Mouse (Mus musculus): ENCODE data around the gene Gm21985. TPM values are rescaled to one million over a fixed set of nuclear protein-coding genes. Genes with fewer than 3 reads are reported as not detected.
A peak's percentile ranks its signal among the peaks of the same experiment; 100 is the strongest.

Gene Gm21985
- polyA plus RNA-seq, 2 experiments: 0.03 TPM; not detected in 1

DNA sequence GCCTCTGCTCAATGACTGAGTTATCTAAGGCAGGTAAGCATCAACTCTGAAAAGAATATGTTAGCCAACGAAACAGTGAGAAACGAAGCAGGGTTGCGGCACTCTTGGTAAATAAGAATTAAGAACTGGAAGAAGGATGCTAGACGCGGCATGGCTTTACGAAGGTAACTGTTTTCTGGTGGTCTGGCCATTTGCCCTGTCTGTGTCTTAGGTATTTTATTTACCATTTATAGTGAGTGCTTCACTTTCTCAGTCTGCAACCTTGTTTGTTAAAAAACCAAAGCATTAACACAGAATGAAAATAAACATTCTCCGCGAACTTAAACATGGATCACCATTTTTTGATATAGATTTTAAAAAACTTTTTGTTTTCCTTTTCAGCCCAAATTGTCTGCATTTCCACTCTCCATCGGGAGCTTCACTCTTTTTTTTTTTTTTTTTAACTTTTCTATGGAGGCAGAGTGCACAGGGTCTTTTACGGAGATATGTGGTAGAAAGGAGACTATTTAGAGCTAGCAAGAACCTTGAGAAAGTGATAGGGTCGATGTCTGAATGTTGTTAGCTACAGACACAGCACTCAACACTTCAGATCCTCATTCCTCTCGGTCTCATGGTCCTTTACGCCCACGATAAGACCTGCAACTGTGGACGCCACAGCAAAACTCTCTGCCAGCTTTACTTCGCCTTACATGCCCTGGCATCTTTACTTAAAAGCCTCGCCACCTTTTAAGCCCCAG, 188.2 kb downstream of the Gm21985 start:
- H3K9ac ChIP-seq (ENCODE audit: low read depth, low read length, severe bottlenecking): peak overlapping the region; percentile 88
- 30% methylated on average over 17 of the region's 17 CpGs for WGBS
- H3K4me2 ChIP-seq (replicated peaks; ENCODE audit: low read depth, low read length, severe bottlenecking): peak overlapping the region; percentile 78
- H3K9me3 ChIP-seq (ENCODE audit: control insufficient read depth, low read length): no peaks in the 10 kb centered on the region
- H3K4me1 ChIP-seq (ENCODE audit: control insufficient read depth, insufficient read depth, low read length): peaks cover 4% of the 10 kb centered on the region; the same call in 1 of the 2 replicates
- TF ChIP-seq POLR2A (IDR thresholded peaks at IDR 0.05; ENCODE audit: borderline replicate concordance, extremely low read depth, insufficient read depth, insufficient read length): no peak
- H3K27me3 ChIP-seq (ENCODE audit: control insufficient read depth, insufficient read depth, low read length): no peaks in the 10 kb centered on the region
- ATAC-seq (ENCODE audit: low FRiP score, low read depth) (peak; percentile 36; the same call in 1 of the 2 replicates), DNase-seq (ENCODE audit: low spot score) (no peak)
- peak overlapping the region; percentile 89 for H3K4me3 ChIP-seq (replicated peaks; ENCODE audit: low read length)
- no peaks in the 10 kb centered on the region for H3K36me3 ChIP-seq (ENCODE audit: control insufficient read depth, insufficient read depth, low read length)
- H3K27ac ChIP-seq (replicated peaks; ENCODE audit: low read depth, low read length): peak overlapping the region; percentile 67

DNA sequence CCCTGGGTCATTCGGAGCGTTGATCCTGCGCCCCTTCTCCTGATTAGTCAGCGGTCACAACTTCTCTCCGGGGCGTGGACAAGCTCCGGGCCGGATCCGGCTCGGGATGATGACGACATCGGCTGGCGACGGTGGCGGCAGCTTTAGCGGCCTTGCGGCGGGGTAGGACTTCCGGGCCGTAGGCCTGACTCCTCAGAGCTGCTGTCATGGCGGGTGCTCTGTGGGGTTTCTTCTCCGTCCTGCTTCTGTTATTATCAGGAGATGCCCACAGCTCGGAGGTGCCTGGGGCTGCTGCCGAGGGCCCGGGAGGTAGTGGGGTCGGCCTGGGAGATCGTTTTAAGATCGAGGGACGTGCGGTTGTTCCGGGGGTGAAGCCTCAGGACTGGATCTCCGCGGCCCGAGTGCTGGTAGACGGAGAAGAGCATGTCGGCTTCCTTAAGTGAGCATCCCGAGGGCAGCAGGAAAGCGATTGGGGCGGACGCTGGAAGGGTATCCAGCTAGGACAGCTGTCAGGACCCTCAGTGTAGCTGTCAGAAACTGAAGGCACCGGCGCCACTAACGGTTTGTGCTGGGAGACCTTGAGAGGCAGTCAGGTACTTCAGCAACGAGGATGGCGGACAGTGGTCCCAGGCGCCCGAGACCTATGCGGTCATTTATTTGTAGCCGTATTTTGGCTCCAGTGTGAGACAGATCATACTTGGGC, 188.9 kb downstream of the Gm21985 start, which contains the start of gene Emc7:
Gene Emc7, plus strand, starts transcription at position 136 of the 703 bp plus-strand sequence.
- Histone ChIP-seq H3K9me3 (ENCODE audit: control insufficient read depth, low read length) (no peaks in the 10 kb centered on the region), H3K4me3 (replicated peaks; ENCODE audit: low read length) (peak within 1 kb of the TSS; percentile 89), H3K9ac (ENCODE audit: low read depth, low read length, severe bottlenecking) (peak within 1 kb of the TSS; percentile 88), H3K4me2 (replicated peaks; ENCODE audit: low read depth, low read length, severe bottlenecking) (peak within 1 kb of the TSS; percentile 78), H3K4me1 (ENCODE audit: control insufficient read depth, insufficient read depth, low read length) (peaks cover 4% of the 10 kb centered on the region; the same call in 1 of the 2 replicates), H3K27ac (replicated peaks; ENCODE audit: low read depth, low read length) (peak within 1 kb of the TSS; percentile 68), H3K36me3 (ENCODE audit: control insufficient read depth, insufficient read depth, low read length) (no peaks in the 10 kb centered on the region; the same call in 1 of the 2 replicates), H3K27me3 (ENCODE audit: control insufficient read depth, insufficient read depth, low read length) (no peaks in the 10 kb centered on the region)
- DNase-seq (ENCODE audit: low spot score) (peak; percentile 96), ATAC-seq (ENCODE audit: low FRiP score, low read depth) (peak; percentile 98)
- TF ChIP-seq POLR2A (IDR thresholded peaks at IDR 0.05; ENCODE audit: borderline replicate concordance, extremely low read depth, insufficient read depth, insufficient read length): peak; percentile 72; the same call in 1 of the 2 replicates
- WGBS: 3% methylated on average over 47 of the region's 49 CpGs

Other genes starting within 250 kb of the Gm21985 start
- not detected in 2 replicates for gene Olfr1311, start 241.9 kb upstream of the Gm21985 start, polyA plus RNA-seq (2012; rRNA removed)
- not detected in 2 replicates for gene Olfr1311, start 241.9 kb upstream of the Gm21985 start, polyA plus RNA-seq (2014; fragmentation: Nextera tagmentation; extraction: Ambion mirVana)
- not detected in 2 replicates for gene Olfr1312, start 216.1 kb upstream of the Gm21985 start, polyA plus RNA-seq (2012; rRNA removed)
- gene Olfr1312, start 216.1 kb upstream of the Gm21985 start, polyA plus RNA-seq (2014; fragmentation: Nextera tagmentation; extraction: Ambion mirVana): not detected in 2 replicates
- not detected in 2 replicates for gene Olfr1313, start 188.5 kb upstream of the Gm21985 start, polyA plus RNA-seq (2012; rRNA removed)
- not detected in 2 replicates for gene Olfr1313, start 188.5 kb upstream of the Gm21985 start, polyA plus RNA-seq (2014; fragmentation: Nextera tagmentation; extraction: Ambion mirVana)
- gene Olfr1314, start 169.5 kb upstream of the Gm21985 start, polyA plus RNA-seq (2012; rRNA removed): 0.10 TPM in 1 of 2 replicates, not detected in the other
- gene Olfr1314, start 169.5 kb upstream of the Gm21985 start, polyA plus RNA-seq (2014; fragmentation: Nextera tagmentation; extraction: Ambion mirVana): not detected in 2 replicates
- not detected in 2 replicates for gene Olfr1315-ps1, start 150.9 kb upstream of the Gm21985 start, polyA plus RNA-seq (2012; rRNA removed)
- gene Olfr1315-ps1, start 150.9 kb upstream of the Gm21985 start, polyA plus RNA-seq (2014; fragmentation: Nextera tagmentation; extraction: Ambion mirVana): not detected in 2 replicates
- gene Olfr1316, start 131.3 kb upstream of the Gm21985 start, polyA plus RNA-seq (2012; rRNA removed): 0.05 TPM in 1 of 2 replicates, not detected in the other
- gene Olfr1316, start 131.3 kb upstream of the Gm21985 start, polyA plus RNA-seq (2014; fragmentation: Nextera tagmentation; extraction: Ambion mirVana): not detected in 2 replicates
- not detected in 2 replicates for gene Olfr1317, start 126.0 kb upstream of the Gm21985 start, polyA plus RNA-seq (2012; rRNA removed)
- gene Olfr1317, start 126.0 kb upstream of the Gm21985 start, polyA plus RNA-seq (2014; fragmentation: Nextera tagmentation; extraction: Ambion mirVana): not detected in 2 replicates
- not detected in 2 replicates for gene Olfr1318, start 112.1 kb upstream of the Gm21985 start, polyA plus RNA-seq (2012; rRNA removed)
- not detected in 2 replicates for gene Olfr1318, start 112.1 kb upstream of the Gm21985 start, polyA plus RNA-seq (2014; fragmentation: Nextera tagmentation; extraction: Ambion mirVana)
- gene Lpcat4, start 26.8 kb upstream of the Gm21985 start, polyA plus RNA-seq (2012; rRNA removed): 39.9 and 64.6 TPM in 2 replicates
- gene Lpcat4, start 26.8 kb upstream of the Gm21985 start, polyA plus RNA-seq (2014; fragmentation: Nextera tagmentation; extraction: Ambion mirVana): 19.7 and 20.9 TPM in 2 replicates
- gene Nutm1, start 7.0 kb upstream of the Gm21985 start, polyA plus RNA-seq (2012; rRNA removed): not detected in 2 replicates
- not detected in 2 replicates for gene Nutm1, start 7.0 kb upstream of the Gm21985 start, polyA plus RNA-seq (2014; fragmentation: Nextera tagmentation; extraction: Ambion mirVana)
- 147 and 150 TPM in 2 replicates for gene Nop10, start 4.4 kb upstream of the Gm21985 start, polyA plus RNA-seq (2012; rRNA removed)
- 193 and 210 TPM in 2 replicates for gene Nop10, start 4.4 kb upstream of the Gm21985 start, polyA plus RNA-seq (2014; fragmentation: Nextera tagmentation; extraction: Ambion mirVana)
- gene Slc12a6, start 489 bp upstream of the Gm21985 start, polyA plus RNA-seq (2012; rRNA removed): 32.5 TPM in 2 replicates
- gene Slc12a6, start 489 bp upstream of the Gm21985 start, polyA plus RNA-seq (2014; fragmentation: Nextera tagmentation; extraction: Ambion mirVana): 14.1 and 15.4 TPM in 2 replicates
- 75.1 and 83.0 TPM in 2 replicates for gene Emc4, start 101.7 kb downstream of the Gm21985 start, polyA plus RNA-seq (2012; rRNA removed)
- gene Emc4, start 101.7 kb downstream of the Gm21985 start, polyA plus RNA-seq (2014; fragmentation: Nextera tagmentation; extraction: Ambion mirVana): 104 and 108 TPM in 2 replicates
- 19.8 and 21.2 TPM in 2 replicates for gene Katnbl1, start 112.9 kb downstream of the Gm21985 start, polyA plus RNA-seq (2012; rRNA removed)
- gene Katnbl1, start 112.9 kb downstream of the Gm21985 start, polyA plus RNA-seq (2014; fragmentation: Nextera tagmentation; extraction: Ambion mirVana): 50.1 and 50.2 TPM in 2 replicates
- gene Emc7, start 188.7 kb downstream of the Gm21985 start, polyA plus RNA-seq (2012; rRNA removed): 9.2 and 11.7 TPM in 2 replicates
- gene Emc7, start 188.7 kb downstream of the Gm21985 start, polyA plus RNA-seq (2014; fragmentation: Nextera tagmentation; extraction: Ambion mirVana): 18.3 and 18.4 TPM in 2 replicates
- 0.08 TPM in 1 of 2 replicates, not detected in the other for gene Chrm5, start 214.5 kb downstream of the Gm21985 start, polyA plus RNA-seq (2012; rRNA removed)
- gene Chrm5, start 214.5 kb downstream of the Gm21985 start, polyA plus RNA-seq (2014; fragmentation: Nextera tagmentation; extraction: Ambion mirVana): not detected in 2 replicates
- 8.7 and 10.7 TPM in 2 replicates for gene Aven, start 226.7 kb downstream of the Gm21985 start, polyA plus RNA-seq (2012; rRNA removed)
- gene Aven, start 226.7 kb downstream of the Gm21985 start, polyA plus RNA-seq (2014; fragmentation: Nextera tagmentation; extraction: Ambion mirVana): 8.0 and 9.0 TPM in 2 replicates